11 mouse cellular contexts compared by ENCODE assay signal in the genomic region with DNA sequence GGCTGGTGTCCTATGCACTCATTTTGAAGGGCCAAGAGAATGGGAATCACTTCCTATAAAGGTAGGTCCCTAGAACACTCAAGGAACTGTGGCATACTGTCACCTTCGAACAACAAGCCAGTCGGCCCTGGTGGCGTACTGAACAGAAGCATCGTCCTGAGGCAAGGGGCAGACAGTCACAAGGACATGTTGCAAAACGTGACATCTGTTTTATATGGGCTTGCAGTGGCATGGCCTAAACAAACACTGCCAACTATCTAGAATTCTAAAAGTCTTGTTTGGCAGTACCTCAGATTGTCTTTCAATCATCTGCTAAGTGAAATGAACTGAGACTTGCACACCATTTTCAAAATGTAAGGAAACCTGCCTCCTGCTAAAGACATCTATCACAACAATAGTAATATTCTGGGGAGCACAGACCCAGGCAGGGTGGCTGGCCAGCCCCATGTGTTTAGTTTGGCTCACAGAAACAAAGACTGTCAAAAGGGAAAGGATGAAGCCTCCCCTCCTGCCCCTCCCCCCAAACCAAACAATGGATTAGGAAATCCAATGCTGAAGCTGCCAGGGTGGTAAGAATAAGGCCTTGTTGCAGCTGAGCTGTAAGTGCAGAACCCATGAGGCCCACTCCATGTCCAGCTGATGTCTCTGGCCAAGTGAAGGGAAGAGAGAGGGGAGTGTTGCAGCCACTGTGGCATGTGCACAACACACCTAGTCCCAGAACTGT. TPM values are rescaled to one million over a fixed set of nuclear protein-coding genes. Genes with fewer than 3 reads are reported as not detected.
DNase-seq lines count a peak whose midpoint lies in the region; ATAC-seq lines count a peak whose summit lies in the region.
"Had no signal": no experiment of that assay in that cellular context is flagged by ENCODE, and none has a peak within 500 bp of the region (broad histone marks: within the 10 kb centered on the region; RNA-seq: fewer than 3 reads in every experiment).

No protein-coding gene starts in this region.

- H3K9ac ChIP-seq in lung, embryonic 15.5 days = no peak overlapping the region
- H3K9ac ChIP-seq: embryonic facial prominence, embryonic 15.5 days; limb, embryonic 13.5 days; stomach, embryonic 15.5 days had no signal

- H3K4me2 ChIP-seq in lung, embryonic 15.5 days = no peak overlapping the region
- H3K4me2 ChIP-seq: embryonic facial prominence, embryonic 15.5 days; limb, embryonic 13.5 days; stomach, embryonic 15.5 days had no signal

- no peaks in the 10 kb centered on the region for H3K27me3 ChIP-seq in lung, embryonic 15.5 days
- H3K27me3 ChIP-seq: embryonic facial prominence, embryonic 15.5 days; limb, embryonic 13.5 days; stomach, embryonic 15.5 days had no signal

- no peak for DNase-seq in frontal cortex, postnatal 14 days (ENCODE audit: low spot score in 2 of 2)
- peak; percentile 49 for DNase-seq in embryo, embryonic 9.5 days (ENCODE audit: extremely low spot score)
- DNase-seq in heart, postnatal 25 days (ENCODE audit: low spot score) = peak; percentile 44
- DNase-seq in spleen, adult 18-20 months = no peak
- no peak for DNase-seq in gastrocnemius, postnatal 25 days
- no peak for DNase-seq in ovary, postnatal 36 days (ENCODE audit: low spot score)

- H3K4me3 ChIP-seq in lung, embryonic 15.5 days = no peak overlapping the region
- H3K4me3 ChIP-seq: embryonic facial prominence, embryonic 15.5 days; limb, embryonic 13.5 days; stomach, embryonic 15.5 days had no signal

- 61% methylated on average over 5 of the region's 5 CpGs for WGBS in lung, embryonic 15.5 days

- H3K36me3 ChIP-seq in lung, embryonic 15.5 days = no peaks in the 10 kb centered on the region
- H3K36me3 ChIP-seq: embryonic facial prominence, embryonic 15.5 days; stomach, embryonic 15.5 days had no signal

- intact Hi-C loops in heart, postnatal 25 days (cut with DNase I) = no loop called here

- H3K9me3 ChIP-seq in lung, embryonic 15.5 days = no peaks in the 10 kb centered on the region
- H3K9me3 ChIP-seq: embryonic facial prominence, embryonic 15.5 days; limb, embryonic 13.5 days; stomach, embryonic 15.5 days had no signal

- H3K27ac ChIP-seq in lung, embryonic 15.5 days = peak overlapping the region; percentile 16; the same call in 1 of the 2 replicates
- H3K27ac ChIP-seq: embryonic facial prominence, embryonic 15.5 days; limb, embryonic 13.5 days; stomach, embryonic 15.5 days had no signal

- peaks cover 26% of the 10 kb centered on the region for H3K4me1 ChIP-seq in lung, embryonic 15.5 days
- H3K4me1 ChIP-seq: stomach, embryonic 15.5 days had no signal

- ATAC-seq in frontal cortex, adult (ENCODE audit: low TSS enrichment) = 0 out of 2 replicates have a peak, but pooled peaks have one; percentile 11
- peak; percentile 68; the same call in 1 of the 2 replicates for ATAC-seq in lung, embryonic 15.5 days (ENCODE audit: borderline replicate concordance, extremely low read depth, low FRiP score, low TSS enrichment)

RNA-seq across cellular contexts. Expression of gene Wnt5b, which starts 41.7 kb away (rescaled TPM):
- 1 to 10 TPM; 3.1 to 3.6 TPM for total RNA-seq in heart, postnatal 25 days (2021)
- 7.7 and 8.2 TPM in 2 replicates for polyA plus RNA-seq in lung, embryonic 15.5 days (2015; fragmentation: Nextera tagmentation; extraction: Ambion mirVana)
- total RNA-seq in gastrocnemius, postnatal 25 days (2021) = 1 to 10 TPM in 1 of 2 experiments, under 1 TPM in 1; 0.88 to 1.1 TPM

Comparison
In these comparisons a context has a peak if more than half of its experiments do, and no peak if none do; other contexts are left out.
1. DNase-seq: peak in embryo, embryonic 9.5 days (single experiment) and heart, postnatal 25 days (single experiment); none in frontal cortex, postnatal 14 days (0 of 2), spleen, adult 18-20 months (0 of 2), gastrocnemius, postnatal 25 days (single experiment) and ovary, postnatal 36 days (single experiment).